Mouse (Mus musculus) E14TG2a.4 (cell line): ENCODE measurements around the gene Dock8.

Source experiments
- CTCF ChIP-seq: conservative IDR thresholded peaks from 2 replicates; pipeline ENCODE4 v1.5.1; 2014; ENCODE audit warnings: low read length
- NANOG ChIP-seq: IDR thresholded peaks from 2 replicates; pipeline ENCODE4 v1.6.1; 2014; ENCODE audit warnings: borderline replicate concordance, low read length, mixed read lengths
- POU5F1 ChIP-seq: IDR thresholded peaks from 2 replicates; pipeline ENCODE4 v1.6.1; 2014; ENCODE audit warnings: low read length, borderline replicate concordance

- no peak for TF ChIP-seq CTCF
- TF ChIP-seq POU5F1 = no peak
- no peak for TF ChIP-seq NANOG
Measured at GRCm38 (mm10) chr19:25087181-25087580, 87.8 kb downstream of the Dock8 start.
